Mouse (Mus musculus): ENCODE data around the gene R3hdm4. TPM values are rescaled to one million over a fixed set of nuclear protein-coding genes. Genes with fewer than 3 reads are reported as not detected.

Gene R3hdm4
- total and polyA plus RNA-seq, 2 experiments: 12.4 to 80.0 TPM

GRCm38 (mm10) chr10:79924998-79925784, 4.2 kb upstream of the R3hdm4 start:
- H3K9ac ChIP-seq (ENCODE audit: low read depth, low read length): no peak overlapping the region
- H3K27ac ChIP-seq (replicated peaks; ENCODE audit: insufficient read depth, low read depth, low read length): no peak overlapping the region
- no peaks in the 10 kb centered on the region for H3K36me3 ChIP-seq (ENCODE audit: control insufficient read depth, insufficient read depth, low read length)
- TF ChIP-seq POLR2A (IDR thresholded peaks at IDR 0.05; ENCODE audit: extremely low read depth, insufficient read depth, low read length): no peak
- TF ChIP-seq CTCF (IDR thresholded peaks at IDR 0.05; ENCODE audit: low read depth, low read length): peak; percentile 100
- no peaks in the 10 kb centered on the region for H3K79me2 ChIP-seq (ENCODE audit: control insufficient read depth, insufficient read depth, low read length)
- H3K4me1 ChIP-seq (ENCODE audit: control insufficient read depth, insufficient read depth, low read length): peaks cover 8% of the 10 kb centered on the region
- WGBS: 13% methylated on average over 29 of the region's 29 CpGs
- H3K4me3 ChIP-seq (ENCODE audit: insufficient read depth, low read depth, low read length): no peak overlapping the region
- H3K27me3 ChIP-seq (ENCODE audit: control insufficient read depth, insufficient read depth, low read length): peaks cover 10% of the 10 kb centered on the region
- DNase-seq (ENCODE audit: extremely low read depth, low read depth, low spot score): peak; percentile 54

GRCm38 (mm10) chr10:79921572-79921971, 564 bp upstream of the R3hdm4 start:
- Histone ChIP-seq H3K27me3 (ENCODE audit: control insufficient read depth, insufficient read depth, low read length) (peaks cover 12% of the 10 kb centered on the region), H3K27ac (replicated peaks; ENCODE audit: insufficient read depth, low read depth, low read length) (no peak overlapping the region), H3K4me1 (ENCODE audit: control insufficient read depth, insufficient read depth, low read length) (peaks cover 5% of the 10 kb centered on the region), H3K79me2 (ENCODE audit: control insufficient read depth, insufficient read depth, low read length) (peaks cover under 1% of the 10 kb centered on the region; the same call in 1 of the 2 replicates), H3K9ac (ENCODE audit: low read depth, low read length) (no peak overlapping the region), H3K36me3 (ENCODE audit: control insufficient read depth, insufficient read depth, low read length) (no peaks in the 10 kb centered on the region), H3K4me3 (ENCODE audit: insufficient read depth, low read depth, low read length) (no peak overlapping the region)
- no peak for TF ChIP-seq POLR2A (IDR thresholded peaks at IDR 0.05; ENCODE audit: extremely low read depth, insufficient read depth, low read length)
- TF ChIP-seq CTCF (IDR thresholded peaks at IDR 0.05; ENCODE audit: low read depth, low read length): no peak
- 23% methylated on average over 34 of the region's 34 CpGs for WGBS
- no peak for DNase-seq (ENCODE audit: extremely low read depth, low read depth, low spot score)

GRCm38 (mm10) chr10:79920056-79920890, 735 bp downstream of the R3hdm4 start:
- H3K4me3 ChIP-seq (ENCODE audit: insufficient read depth, low read depth, low read length): no peak overlapping the region
- H3K4me1 ChIP-seq (ENCODE audit: control insufficient read depth, insufficient read depth, low read length): peaks cover 4% of the 10 kb centered on the region
- DNase-seq (ENCODE audit: extremely low read depth, low read depth, low spot score): no peak
- peaks cover 7% of the 10 kb centered on the region; the same call in 1 of the 2 replicates for H3K79me2 ChIP-seq (ENCODE audit: control insufficient read depth, insufficient read depth, low read length)
- WGBS: 35% methylated on average over 26 of the region's 26 CpGs
- H3K36me3 ChIP-seq (ENCODE audit: control insufficient read depth, insufficient read depth, low read length): no peaks in the 10 kb centered on the region
- H3K27me3 ChIP-seq (ENCODE audit: control insufficient read depth, insufficient read depth, low read length): peaks cover 12% of the 10 kb centered on the region
- TF ChIP-seq POLR2A (IDR thresholded peaks at IDR 0.05; ENCODE audit: extremely low read depth, insufficient read depth, low read length) (no peak), CTCF (IDR thresholded peaks at IDR 0.05; ENCODE audit: low read depth, low read length) (no peak)
- H3K27ac ChIP-seq (replicated peaks; ENCODE audit: insufficient read depth, low read depth, low read length): no peak overlapping the region
- no peak overlapping the region for H3K9ac ChIP-seq (ENCODE audit: low read depth, low read length)

GRCm38 (mm10) chr10:79919251-79919849, 1.7 kb downstream of the R3hdm4 start:
- H3K9ac ChIP-seq (ENCODE audit: low read depth, low read length): no peak overlapping the region
- DNase-seq (ENCODE audit: extremely low read depth, low read depth, low spot score): no peak
- H3K4me1 ChIP-seq (ENCODE audit: control insufficient read depth, insufficient read depth, low read length): peaks cover 4% of the 10 kb centered on the region
- H3K4me3 ChIP-seq (ENCODE audit: insufficient read depth, low read depth, low read length): no peak overlapping the region
- peaks cover 12% of the 10 kb centered on the region for H3K27me3 ChIP-seq (ENCODE audit: control insufficient read depth, insufficient read depth, low read length)
- no peaks in the 10 kb centered on the region for H3K36me3 ChIP-seq (ENCODE audit: control insufficient read depth, insufficient read depth, low read length)
- peaks cover 7% of the 10 kb centered on the region; the same call in 1 of the 2 replicates for H3K79me2 ChIP-seq (ENCODE audit: control insufficient read depth, insufficient read depth, low read length)
- TF ChIP-seq CTCF (IDR thresholded peaks at IDR 0.05; ENCODE audit: low read depth, low read length) (no peak), POLR2A (IDR thresholded peaks at IDR 0.05; ENCODE audit: extremely low read depth, insufficient read depth, low read length) (no peak)
- H3K27ac ChIP-seq (replicated peaks; ENCODE audit: insufficient read depth, low read depth, low read length): no peak overlapping the region
- WGBS: 16% methylated on average over 21 of the region's 21 CpGs

- no peak for TF ChIP-seq CTCF (IDR thresholded peaks at IDR 0.05; ENCODE audit: low read depth, low read length)
- TF ChIP-seq POLR2A (IDR thresholded peaks at IDR 0.05; ENCODE audit: extremely low read depth, insufficient read depth, low read length): no peak
- H3K79me2 ChIP-seq (ENCODE audit: control insufficient read depth, insufficient read depth, low read length): peaks cover 7% of the 10 kb centered on the region; the same call in 1 of the 2 replicates
- H3K27ac ChIP-seq (replicated peaks; ENCODE audit: insufficient read depth, low read depth, low read length): no peak overlapping the region
- H3K4me1 ChIP-seq (ENCODE audit: control insufficient read depth, insufficient read depth, low read length): peaks cover 4% of the 10 kb centered on the region
- peak overlapping the region; percentile 43; the same call in 1 of the 2 replicates for H3K4me3 ChIP-seq (ENCODE audit: insufficient read depth, low read depth, low read length)
- WGBS: 31% methylated on average over 35 of the region's 35 CpGs
- H3K9ac ChIP-seq (ENCODE audit: low read depth, low read length): 0 out of 2 replicates have a peak overlapping the region, but pooled peaks have one; percentile 19
- DNase-seq (ENCODE audit: extremely low read depth, low read depth, low spot score): no peak
- H3K27me3 ChIP-seq (ENCODE audit: control insufficient read depth, insufficient read depth, low read length): peaks cover 12% of the 10 kb centered on the region
- no peaks in the 10 kb centered on the region for H3K36me3 ChIP-seq (ENCODE audit: control insufficient read depth, insufficient read depth, low read length)
These were observed 2.6 kb downstream of the R3hdm4 start for GRCm38 (mm10) chr10:79918231-79919078.

Measured in liver, adult 2 months (tissue).